Mouse (Mus musculus) stomach, adult 2 months (tissue): ENCODE results near the gene Syndig1. TPM values are rescaled to one million over a fixed set of nuclear protein-coding genes. Genes with fewer than 3 reads are reported as not detected.

Experiments used
- polyA plus RNA-seq: library from polyadenylated mRNA; depleted of rRNA; stranded (reverse); fragments of >200 nt; gene quantifications from 2 replicates; pipeline ENCODE4 v1.2.3, GENCODE M21; 2012; rRNA removed

The Syndig1 gene
- 0.73 and 0.81 TPM in 2 replicates for polyA plus RNA-seq

GRCm38 (mm10) chr2:149828911-149829310 lies at the start of gene Syndig1:
Gene Syndig1, plus strand, starts transcription at chr2:149829211.

GRCm38 (mm10) chr2:149830536-149831458 lies 1.8 kb downstream of the Syndig1 start, which contains the start of gene C530025M09Rik:
Gene C530025M09Rik, minus strand, starts transcription at chr2:149831213.

Other genes with a start within 250 kb of the Syndig1 start
- 0.39 TPM in 1 of 2 replicates, not detected in the other for gene C530025M09Rik, start 2.0 kb downstream of the Syndig1 start, polyA plus RNA-seq